Mouse (Mus musculus): Measurements from ENCODE around the gene Usp18. TPM values are rescaled to one million over a fixed set of nuclear protein-coding genes. Genes with fewer than 3 reads are reported as not detected.

Usp18 gene
- polyA plus RNA-seq, 1 experiment from 2014 or later = 1.2 TPM

- no peak overlapping the region for H3K4me2 ChIP-seq (ENCODE audit: low read depth, low read length, severe bottlenecking)
- no peaks in the 10 kb centered on the region for H3K4me1 ChIP-seq (replicated peaks; ENCODE audit: control insufficient read depth, insufficient read depth, low read length)
- no peak overlapping the region for H3K9ac ChIP-seq (ENCODE audit: low read length)
- H3K4me3 ChIP-seq (ENCODE audit: low read depth, low read length) = no peak overlapping the region
- WGBS = 88% methylated on average over 8 of the region's 8 CpGs
- H3K27ac ChIP-seq (ENCODE audit: low read depth, low read length) = no peak overlapping the region
- no peak for ATAC-seq (replicated peaks; ENCODE audit: low FRiP score)
- H3K36me3 ChIP-seq (ENCODE audit: control insufficient read depth, insufficient read depth, low read length) = no peaks in the 10 kb centered on the region
- no peak for DNase-seq (ENCODE audit: low spot score)
- no peaks in the 10 kb centered on the region for H3K9me3 ChIP-seq (ENCODE audit: control insufficient read depth, low read length)
- H3K27me3 ChIP-seq (ENCODE audit: control insufficient read depth, insufficient read depth, low read length) = no peaks in the 10 kb centered on the region
Observed at GRCm38 (mm10) chr6:121261233-121261632, 15.5 kb downstream of the Usp18 start.

- no peak overlapping the region for H3K27ac ChIP-seq (ENCODE audit: low read depth, low read length)
- 88% methylated on average over 10 of the region's 10 CpGs for WGBS
Observed at GRCm38 (mm10) chr6:121262004-121262403, 16.3 kb downstream of the Usp18 start.

GRCm38 (mm10) chr6:121262496-121262895 lies 16.8 kb downstream of the Usp18 start:
- Histone ChIP-seq H3K4me1 (replicated peaks; ENCODE audit: control insufficient read depth, insufficient read depth, low read length) (no peaks in the 10 kb centered on the region), H3K9ac (ENCODE audit: low read length) (no peak overlapping the region), H3K4me2 (ENCODE audit: low read depth, low read length, severe bottlenecking) (no peak overlapping the region), H3K27me3 (ENCODE audit: control insufficient read depth, insufficient read depth, low read length) (no peaks in the 10 kb centered on the region), H3K4me3 (ENCODE audit: low read depth, low read length) (no peak overlapping the region), H3K9me3 (ENCODE audit: control insufficient read depth, low read length) (no peaks in the 10 kb centered on the region), H3K27ac (ENCODE audit: low read depth, low read length) (no peak overlapping the region), H3K36me3 (ENCODE audit: control insufficient read depth, insufficient read depth, low read length) (no peaks in the 10 kb centered on the region)
- WGBS = 90% methylated on average over 11 of the region's 11 CpGs
- ATAC-seq (replicated peaks; ENCODE audit: low FRiP score) = no peak
- no peak for DNase-seq (ENCODE audit: low spot score)

More at GRCm38 (mm10) chr6:121262004-121262403, 16.3 kb downstream of the Usp18 start:
- DNase-seq (ENCODE audit: low spot score) (no peak), ATAC-seq (replicated peaks; ENCODE audit: low FRiP score) (no peak)
- H3K4me2 ChIP-seq (ENCODE audit: low read depth, low read length, severe bottlenecking) = no peak overlapping the region
- no peaks in the 10 kb centered on the region for H3K4me1 ChIP-seq (replicated peaks; ENCODE audit: control insufficient read depth, insufficient read depth, low read length)
- H3K9ac ChIP-seq (ENCODE audit: low read length) = no peak overlapping the region
- H3K9me3 ChIP-seq (ENCODE audit: control insufficient read depth, low read length) = no peaks in the 10 kb centered on the region
- H3K36me3 ChIP-seq (ENCODE audit: control insufficient read depth, insufficient read depth, low read length) = no peaks in the 10 kb centered on the region
- H3K4me3 ChIP-seq (ENCODE audit: low read depth, low read length) = no peak overlapping the region
- H3K27me3 ChIP-seq (ENCODE audit: control insufficient read depth, insufficient read depth, low read length) = no peaks in the 10 kb centered on the region

DNA sequence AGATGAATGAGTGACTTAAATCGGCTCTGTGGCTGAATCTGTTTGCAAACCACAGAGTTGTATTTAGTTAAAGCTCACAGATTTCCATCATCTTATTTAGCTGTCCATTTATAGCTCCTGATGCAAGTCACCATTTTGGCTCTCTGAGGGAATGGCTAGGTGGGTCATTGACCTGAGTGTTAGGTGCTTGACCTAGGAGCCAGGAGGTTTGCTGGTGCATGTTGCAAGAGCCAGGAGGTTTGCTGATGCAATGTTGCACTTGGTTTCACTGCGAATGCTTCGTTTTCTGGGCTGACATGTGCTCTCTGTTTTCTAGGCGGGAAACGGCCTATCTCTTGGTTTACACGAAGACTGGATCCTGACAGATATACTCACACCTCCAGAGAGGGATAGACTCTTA lies 24.4 kb downstream of the Usp18 start:
- no peaks in the 10 kb centered on the region for H3K9me3 ChIP-seq (ENCODE audit: control insufficient read depth, low read length)
- no peaks in the 10 kb centered on the region for H3K4me1 ChIP-seq (replicated peaks; ENCODE audit: control insufficient read depth, insufficient read depth, low read length)
- DNase-seq (ENCODE audit: low spot score) (no peak), ATAC-seq (replicated peaks; ENCODE audit: low FRiP score) (no peak)
- H3K36me3 ChIP-seq (ENCODE audit: control insufficient read depth, insufficient read depth, low read length) = no peaks in the 10 kb centered on the region
- no peak overlapping the region for H3K9ac ChIP-seq (ENCODE audit: low read length)
- H3K27ac ChIP-seq (ENCODE audit: low read depth, low read length) = no peak overlapping the region
- no peaks in the 10 kb centered on the region for H3K27me3 ChIP-seq (ENCODE audit: control insufficient read depth, insufficient read depth, low read length)
- H3K4me3 ChIP-seq (ENCODE audit: low read depth, low read length) = no peak overlapping the region
- 80% methylated on average over 6 of the region's 6 CpGs for WGBS
- no peak overlapping the region for H3K4me2 ChIP-seq (ENCODE audit: low read depth, low read length, severe bottlenecking)

- no peak overlapping the region; the same call in 1 of the 2 replicates for H3K4me2 ChIP-seq (ENCODE audit: low read depth, low read length, severe bottlenecking)
Observed at GRCm38 (mm10) chr6:121271707-121272074, 26.0 kb downstream of the Usp18 start.

DNA sequence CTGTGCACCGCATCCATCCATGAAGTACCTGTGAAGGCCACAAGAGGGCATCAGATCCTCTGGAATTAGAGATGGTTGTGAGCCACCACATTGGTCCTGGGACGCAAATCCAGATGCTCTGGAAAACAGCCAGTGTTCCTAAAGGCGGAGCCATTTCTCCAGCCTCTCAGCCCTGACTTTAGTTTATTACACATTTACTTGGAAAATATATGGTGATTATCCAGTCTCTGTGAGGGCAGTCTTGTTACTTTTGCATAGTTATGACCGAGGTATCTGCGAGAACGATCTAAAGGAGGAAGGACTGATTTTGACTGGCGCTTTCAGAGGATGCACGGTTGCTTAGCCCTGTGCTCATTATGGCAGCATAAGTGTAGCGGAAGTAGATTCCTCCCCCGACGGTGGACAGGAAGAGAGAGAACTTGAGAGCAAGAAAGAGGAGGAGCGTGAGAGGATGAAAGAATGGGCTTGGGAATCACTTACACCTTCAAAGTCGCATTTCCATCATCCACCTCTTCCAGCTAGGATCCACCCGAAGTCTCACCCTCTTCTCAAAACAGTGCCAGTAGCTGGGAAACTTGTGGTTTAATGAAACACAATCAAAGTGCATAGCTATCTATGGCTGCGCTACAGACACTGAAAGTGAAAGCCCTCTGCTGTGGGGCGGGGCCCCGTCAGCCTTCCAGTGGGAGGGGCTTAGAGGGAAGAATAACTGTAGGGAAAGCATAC lies 26.5 kb downstream of the Usp18 start:
- Histone ChIP-seq H3K27me3 (ENCODE audit: control insufficient read depth, insufficient read depth, low read length) (no peaks in the 10 kb centered on the region), H3K9ac (ENCODE audit: low read length) (peak overlapping the region; percentile 48), H3K4me2 (ENCODE audit: low read depth, low read length, severe bottlenecking) (peak overlapping the region; percentile 58), H3K36me3 (ENCODE audit: control insufficient read depth, insufficient read depth, low read length) (no peaks in the 10 kb centered on the region), H3K4me3 (ENCODE audit: low read depth, low read length) (peak overlapping the region; percentile 35), H3K27ac (ENCODE audit: low read depth, low read length) (peak overlapping the region; percentile 60; the same call in 1 of the 2 replicates), H3K9me3 (ENCODE audit: control insufficient read depth, low read length) (no peaks in the 10 kb centered on the region), H3K4me1 (replicated peaks; ENCODE audit: control insufficient read depth, insufficient read depth, low read length) (no peaks in the 10 kb centered on the region)
- 13% methylated on average over 17 of the region's 17 CpGs for WGBS
- DNase-seq (ENCODE audit: low spot score) (peak; percentile 86), ATAC-seq (replicated peaks; ENCODE audit: low FRiP score) (peak; percentile 89)

More at GRCm38 (mm10) chr6:121271707-121272074, 26.0 kb downstream of the Usp18 start:
- no peaks in the 10 kb centered on the region for H3K36me3 ChIP-seq (ENCODE audit: control insufficient read depth, insufficient read depth, low read length)
- no peak overlapping the region for H3K4me3 ChIP-seq (ENCODE audit: low read depth, low read length)
- no peak overlapping the region for H3K27ac ChIP-seq (ENCODE audit: low read depth, low read length)
- H3K9me3 ChIP-seq (ENCODE audit: control insufficient read depth, low read length) = no peaks in the 10 kb centered on the region
- H3K9ac ChIP-seq (ENCODE audit: low read length) = no peak overlapping the region
- DNase-seq (ENCODE audit: low spot score) (no peak), ATAC-seq (replicated peaks; ENCODE audit: low FRiP score) (no peak; the same call in 1 of the 2 replicates)
- no peaks in the 10 kb centered on the region for H3K27me3 ChIP-seq (ENCODE audit: control insufficient read depth, insufficient read depth, low read length)
- no peaks in the 10 kb centered on the region for H3K4me1 ChIP-seq (replicated peaks; ENCODE audit: control insufficient read depth, insufficient read depth, low read length)
- 13% methylated on average over 4 of the region's 4 CpGs for WGBS

- H3K9me3 ChIP-seq (ENCODE audit: control insufficient read depth, low read length) = no peaks in the 10 kb centered on the region
- H3K4me3 ChIP-seq (ENCODE audit: low read depth, low read length) = no peak overlapping the region
- H3K4me1 ChIP-seq (replicated peaks; ENCODE audit: control insufficient read depth, insufficient read depth, low read length) = no peaks in the 10 kb centered on the region
- H3K27ac ChIP-seq (ENCODE audit: low read depth, low read length) = no peak overlapping the region
- H3K36me3 ChIP-seq (ENCODE audit: control insufficient read depth, insufficient read depth, low read length) = no peaks in the 10 kb centered on the region
- no peak for DNase-seq (ENCODE audit: low spot score)
- no peaks in the 10 kb centered on the region for H3K27me3 ChIP-seq (ENCODE audit: control insufficient read depth, insufficient read depth, low read length)
- 84% methylated on average over 3 of the region's 3 CpGs for WGBS
- no peak overlapping the region for H3K9ac ChIP-seq (ENCODE audit: low read length)
- H3K4me2 ChIP-seq (ENCODE audit: low read depth, low read length, severe bottlenecking) = no peak overlapping the region
- no peak for ATAC-seq (replicated peaks; ENCODE audit: low FRiP score)
Observed at GRCm38 (mm10) chr6:121274356-121274755, 28.6 kb downstream of the Usp18 start.

DNA sequence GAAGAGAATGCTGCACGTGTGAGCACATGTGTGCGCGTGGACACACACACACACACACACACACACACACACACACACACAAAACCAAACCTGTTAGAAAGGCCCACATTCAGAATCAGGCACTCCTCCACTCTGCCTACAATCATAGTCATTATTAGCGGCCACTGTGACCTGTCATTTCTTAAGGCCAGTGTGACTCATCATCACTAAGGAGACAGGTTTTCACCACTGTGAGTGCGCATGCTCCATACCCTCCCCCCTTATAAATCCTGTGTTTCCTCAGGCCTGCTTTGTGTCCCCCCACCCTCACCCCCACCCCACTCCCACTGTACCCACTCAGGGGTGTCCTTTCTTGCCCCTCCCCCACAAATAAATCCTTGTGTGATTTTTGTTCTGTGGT lies 38.4 kb downstream of the Usp18 start:
- no peak for DNase-seq (ENCODE audit: low spot score)
- no peak overlapping the region for H3K4me2 ChIP-seq (ENCODE audit: low read depth, low read length, severe bottlenecking)
- H3K27ac ChIP-seq (ENCODE audit: low read depth, low read length) = no peak overlapping the region
- H3K4me3 ChIP-seq (ENCODE audit: low read depth, low read length) = no peak overlapping the region
- H3K9me3 ChIP-seq (ENCODE audit: control insufficient read depth, low read length) = no peaks in the 10 kb centered on the region
- no peaks in the 10 kb centered on the region for H3K27me3 ChIP-seq (ENCODE audit: control insufficient read depth, insufficient read depth, low read length)
- WGBS = 88% methylated on average over 5 of the region's 5 CpGs
- no peaks in the 10 kb centered on the region for H3K4me1 ChIP-seq (replicated peaks; ENCODE audit: control insufficient read depth, insufficient read depth, low read length)
- H3K36me3 ChIP-seq (ENCODE audit: control insufficient read depth, insufficient read depth, low read length) = no peaks in the 10 kb centered on the region
- H3K9ac ChIP-seq (ENCODE audit: low read length) = no peak overlapping the region
- ATAC-seq (replicated peaks; ENCODE audit: low FRiP score) = no peak

DNA sequence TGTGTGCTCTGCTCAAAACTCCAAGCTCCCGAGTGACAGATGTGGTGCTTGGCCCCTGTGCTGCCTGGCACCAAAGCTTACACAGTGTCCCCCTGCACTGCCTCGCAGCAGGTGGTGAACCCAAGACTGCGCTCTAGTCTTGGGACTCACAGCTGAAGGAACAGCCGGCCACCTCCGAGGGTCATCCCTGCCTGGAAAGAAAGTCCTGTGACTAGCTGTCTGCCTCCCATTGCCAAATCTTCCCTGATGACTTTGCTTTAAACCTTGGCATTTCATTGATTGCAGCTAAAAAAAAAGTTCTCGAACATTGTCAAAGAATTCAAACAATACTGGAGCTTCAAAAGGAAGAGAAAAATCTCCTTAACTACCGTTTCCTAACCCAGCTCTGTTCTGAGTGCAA lies 53.6 kb downstream of the Usp18 start:
- Histone ChIP-seq H3K9ac (ENCODE audit: low read length) (no peak overlapping the region), H3K4me2 (ENCODE audit: low read depth, low read length, severe bottlenecking) (no peak overlapping the region), H3K4me3 (ENCODE audit: low read depth, low read length) (no peak overlapping the region), H3K27ac (ENCODE audit: low read depth, low read length) (no peak overlapping the region), H3K27me3 (ENCODE audit: control insufficient read depth, insufficient read depth, low read length) (no peaks in the 10 kb centered on the region), H3K36me3 (ENCODE audit: control insufficient read depth, insufficient read depth, low read length) (no peaks in the 10 kb centered on the region), H3K4me1 (replicated peaks; ENCODE audit: control insufficient read depth, insufficient read depth, low read length) (0 out of 2 replicates have a peak, but pooled peaks cover 5% of the 10 kb centered on the region), H3K9me3 (ENCODE audit: control insufficient read depth, low read length) (no peaks in the 10 kb centered on the region)
- no peak for DNase-seq (ENCODE audit: low spot score)
- no peak for ATAC-seq (replicated peaks; ENCODE audit: low FRiP score)
- 56% methylated on average over 7 of the region's 7 CpGs for WGBS
